Mouse (Mus musculus) spleen, adult 2 months (tissue): ENCODE measurements around the gene Zbtb20. TPM values are rescaled to one million over a fixed set of nuclear protein-coding genes. Genes with fewer than 3 reads are reported as not detected.

ENCODE experiments used
- DNase-seq, 2 experiments: peaks; one replicate each; pipeline versions ENCODE4 v3.0.0 to v3.0.0-alpha.2; 2012 to 2021; ENCODE audit warnings: low spot score in 2 of 2, low read depth in 1 of 2
- H3K27ac ChIP-seq: fragments of 200-500 bp; 2 replicates; pipeline ENCODE4 v1.5.1; 2012; ENCODE audit warnings: low read length, inconsistent platforms; ENCODE audit not compliant: insufficient read depth
- H3K27me3 ChIP-seq: fragments of 200-500 bp; 2 replicates; pipeline ENCODE4 v1.6.1; 2012; ENCODE audit warnings: mild to moderate bottlenecking, moderate library complexity, low read length, inconsistent platforms; ENCODE audit not compliant: control insufficient read depth, insufficient read depth
- H3K36me3 ChIP-seq: fragments of 200-500 bp; 2 replicates; pipeline ENCODE4 v1.6.1; 2012; ENCODE audit warnings: mild to moderate bottlenecking, low read length, inconsistent platforms; ENCODE audit not compliant: control insufficient read depth, insufficient read depth
- H3K4me1 ChIP-seq: fragments of 200-500 bp; 2 replicates; pipeline ENCODE4 v1.6.1; 2011; ENCODE audit warnings: inconsistent platforms; ENCODE audit not compliant: control insufficient read depth, insufficient read depth, insufficient read length
- H3K4me3 ChIP-seq: fragments of 200-500 bp; 2 replicates; pipeline ENCODE4 v1.5.1; 2011; ENCODE audit warnings: mild to moderate bottlenecking, inconsistent platforms; ENCODE audit not compliant: insufficient read depth, insufficient read length; ENCODE audit errors: extremely low read depth
- CTCF ChIP-seq: fragments of 200-500 bp; IDR thresholded peaks from 2 replicates; pipeline ENCODE4 v1.5.1; 2011; ENCODE audit warnings: mild to moderate bottlenecking, inconsistent platforms; ENCODE audit not compliant: insufficient read depth, insufficient read length, insufficient replicate concordance; ENCODE audit errors: extremely low read depth
- POLR2A ChIP-seq: fragments of 200-500 bp; IDR thresholded peaks from 2 replicates; pipeline ENCODE4 v1.6.1; 2011; ENCODE audit warnings: low read depth, low read length, inconsistent platforms
- WGBS: fragments of 180-500 bp; shearing (Covaris S2); methylation state at CpG from one replicate; pipeline ENCODE4 v1.1.7; 2018; 5-methylcytosine and 5-hydroxymethylcytosine counted together
- polyA plus RNA-seq: library from polyadenylated mRNA; depleted of rRNA; stranded (reverse); fragments of >200 nt; gene quantifications from 2 replicates; pipeline ENCODE4 v1.2.3, GENCODE M21; 2012

Gene Zbtb20
- polyA plus RNA-seq, 1 experiment: 8.6 TPM

DNA sequence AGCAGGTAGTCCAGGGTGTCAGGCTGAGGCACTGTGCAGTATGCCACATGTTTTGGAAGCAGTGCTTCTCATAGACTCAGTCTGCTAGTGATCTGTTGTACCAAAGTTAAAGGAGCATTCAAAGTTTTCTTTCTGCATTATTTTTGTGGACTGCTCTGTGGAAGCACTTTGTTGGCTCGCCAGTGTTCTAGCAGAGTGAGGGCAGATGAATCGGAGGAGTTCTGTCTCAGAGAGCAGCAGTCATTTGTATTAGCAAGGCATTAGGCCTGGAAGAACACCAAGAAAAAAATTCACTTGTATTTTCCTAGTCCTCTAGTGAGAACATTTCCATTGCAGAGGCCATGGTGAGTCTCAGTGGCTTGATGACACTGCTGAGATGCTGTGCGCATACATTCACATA, 196.2 kb downstream of the Zbtb20 start:
- DNase-seq: no peak
- H3K36me3 ChIP-seq: no peaks in the 10 kb centered on the region
- no peaks in the 10 kb centered on the region for H3K4me1 ChIP-seq
- TF ChIP-seq POLR2A: no peak
- no peak for TF ChIP-seq CTCF
- 95% methylated on average over 3 of the region's 3 CpGs for WGBS
- no peak overlapping the region for H3K27ac ChIP-seq
- H3K4me3 ChIP-seq: no peak overlapping the region
- no peaks in the 10 kb centered on the region for H3K27me3 ChIP-seq

DNA sequence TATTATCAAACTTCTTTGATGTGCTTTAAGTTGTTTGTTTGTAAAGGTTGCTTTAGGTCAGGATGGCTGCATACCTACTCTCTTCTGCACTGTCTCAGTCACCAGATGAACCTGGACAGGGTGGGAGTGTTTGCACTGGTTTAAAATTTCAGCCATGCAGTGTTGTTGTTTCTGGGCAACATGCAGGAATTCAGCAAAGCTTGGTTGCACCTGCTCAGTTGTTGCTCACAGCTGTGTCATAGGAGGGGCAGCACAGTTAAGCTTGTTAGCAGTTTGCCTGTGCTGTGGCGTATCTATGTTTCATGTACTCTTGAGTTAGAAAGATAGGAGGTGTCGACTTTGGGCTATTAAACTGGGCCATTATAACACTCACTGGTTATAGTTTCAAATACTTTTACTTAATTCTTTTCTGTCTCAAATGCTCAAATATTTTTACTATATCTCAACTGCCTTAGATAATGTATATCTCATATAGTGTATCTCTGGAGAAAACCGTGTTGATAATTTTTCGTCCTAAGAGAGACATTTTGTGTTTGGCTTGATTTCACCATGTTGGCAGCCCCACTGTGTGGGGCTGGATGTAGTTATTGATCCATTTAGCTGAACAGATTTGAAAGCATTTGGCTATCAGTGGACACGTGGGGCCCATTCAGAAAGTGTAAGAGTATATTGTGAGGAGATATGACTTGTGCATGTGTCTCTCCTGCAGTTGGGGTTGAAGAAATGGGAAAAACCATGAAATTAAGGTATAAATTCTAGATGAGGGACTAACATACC, 197.3 kb downstream of the Zbtb20 start:
- Histone ChIP-seq H3K4me1 (no peaks in the 10 kb centered on the region), H3K27ac (no peak overlapping the region), H3K27me3 (no peaks in the 10 kb centered on the region), H3K36me3 (no peaks in the 10 kb centered on the region), H3K4me3 (no peak overlapping the region)
- 93% methylated on average over 5 of the region's 5 CpGs for WGBS
- no peak for TF ChIP-seq POLR2A
- TF ChIP-seq CTCF: no peak
- no peak for DNase-seq

- Histone ChIP-seq H3K27ac (no peak overlapping the region), H3K4me3 (no peak overlapping the region), H3K4me1 (no peaks in the 10 kb centered on the region), H3K36me3 (no peaks in the 10 kb centered on the region), H3K27me3 (no peaks in the 10 kb centered on the region)
- 92% methylated on average over 2 of the region's 2 CpGs for WGBS
- TF ChIP-seq POLR2A (no peak), CTCF (no peak)
- DNase-seq: no peak
Measured at GRCm38 (mm10) chr16:43080403-43080802, 204.7 kb downstream of the Zbtb20 start.

- Histone ChIP-seq H3K27ac (no peak overlapping the region), H3K4me1 (no peaks in the 10 kb centered on the region), H3K4me3 (no peak overlapping the region), H3K36me3 (no peaks in the 10 kb centered on the region), H3K27me3 (no peaks in the 10 kb centered on the region)
- TF ChIP-seq POLR2A: no peak
- no peak for DNase-seq
- 89% methylated on average over 5 of the region's 5 CpGs for WGBS
Measured at GRCm38 (mm10) chr16:43080923-43081702, 205.4 kb downstream of the Zbtb20 start.

GRCm38 (mm10) chr16:43081995-43082394, 206.3 kb downstream of the Zbtb20 start:
- 95% methylated on average over 6 of the region's 6 CpGs for WGBS
- Histone ChIP-seq H3K4me3 (no peak overlapping the region), H3K27ac (no peak overlapping the region), H3K36me3 (no peaks in the 10 kb centered on the region), H3K4me1 (no peaks in the 10 kb centered on the region), H3K27me3 (no peaks in the 10 kb centered on the region)
- DNase-seq: no peak
- no peak for TF ChIP-seq POLR2A
- no peak for TF ChIP-seq CTCF

- H3K27ac ChIP-seq: no peak overlapping the region
- TF ChIP-seq POLR2A (no peak), CTCF (no peak)
Measured at GRCm38 (mm10) chr16:43082801-43083200, 207.1 kb downstream of the Zbtb20 start.

GRCm38 (mm10) chr16:43090188-43090587, 214.5 kb downstream of the Zbtb20 start:
- no peak overlapping the region for H3K4me3 ChIP-seq
- no peak for DNase-seq
- H3K4me1 ChIP-seq: no peaks in the 10 kb centered on the region
- no peaks in the 10 kb centered on the region for H3K36me3 ChIP-seq
- H3K27me3 ChIP-seq: no peaks in the 10 kb centered on the region
- WGBS: 86% methylated on average over 3 of the region's 3 CpGs
- no peak overlapping the region for H3K27ac ChIP-seq
- no peak for TF ChIP-seq POLR2A
- TF ChIP-seq CTCF: no peak

More at GRCm38 (mm10) chr16:43082801-43083200, 207.1 kb downstream of the Zbtb20 start:
- no peak for DNase-seq
- WGBS: 88% methylated on average over 5 of the region's 5 CpGs
- Histone ChIP-seq H3K4me1 (no peaks in the 10 kb centered on the region), H3K36me3 (no peaks in the 10 kb centered on the region), H3K4me3 (no peak overlapping the region), H3K27me3 (no peaks in the 10 kb centered on the region)
